Mouse (Mus musculus) sigmoid colon, adult 10 weeks (tissue): Measurements from ENCODE around the gene Gga2. TPM values are rescaled to one million over a fixed set of nuclear protein-coding genes. Genes with fewer than 3 reads are reported as not detected.

Source experiments
- polyA plus RNA-seq: library from polyadenylated mRNA; stranded (reverse); fragments of 350-450 nt; fragmentation: Illumina TruSeq; extraction: RNeasy Lipid Tissue Mini Kit (QIAGEN cat#74804); gene quantifications from one replicate; pipeline ENCODE4 v1.2.3, GENCODE M21; 2014; ENCODE audit warnings: low read depth, low replicate concordance

The Gga2 gene
- polyA plus RNA-seq, result 3.9 TPM

GRCm38 (mm10) chr7:122020667-122021354, at the start of gene Gga2:
Gene Gga2 (minus strand): TSS chr7:122021222.

GRCm38 (mm10) chr7:122066945-122067516, 46.0 kb upstream of the Gga2 start, which contains the start of the genes Ubfd1 and Ears2:
Gene Ubfd1 (plus strand): TSS chr7:122067175.
Gene Ears2 (minus strand): TSS chr7:122067263.

GRCm38 (mm10) chr7:121981307-121981871, 39.6 kb downstream of the Gga2 start, which contains the start of gene Cog7:
Gene Cog7 (minus strand): TSS chr7:121981711.

Other genes with a start within 250 kb of the Gga2 start
- 2.1 TPM for gene Scnn1b, start 156.2 kb downstream of the Gga2 start, polyA plus RNA-seq
- 12.5 TPM for gene Cog7, start 39.5 kb downstream of the Gga2 start, polyA plus RNA-seq
- 23.0 TPM for gene Ubfd1, start 46.0 kb upstream of the Gga2 start, polyA plus RNA-seq
- gene Ears2, start 46.0 kb upstream of the Gga2 start, polyA plus RNA-seq, result 2.1 TPM
- 716 TPM for gene Ndufab1, start 80.7 kb upstream of the Gga2 start, polyA plus RNA-seq
- 9.9 TPM for gene Palb2, start 111.8 kb upstream of the Gga2 start, polyA plus RNA-seq
- 110 TPM for gene Dctn5, start 111.8 kb upstream of the Gga2 start, polyA plus RNA-seq
- gene Plk1, start 138.2 kb upstream of the Gga2 start, polyA plus RNA-seq, result 0.82 TPM
- gene Ern2, start 165.0 kb upstream of the Gga2 start, polyA plus RNA-seq, result 1.5 TPM
- gene Chp2, start 198.3 kb upstream of the Gga2 start, polyA plus RNA-seq, result 223 TPM